Mouse (Mus musculus) natural killer cell, adult 2 months (primary cell): ENCODE data around the gene Arhgef38.

Source experiments
- DNase-seq, 2 experiments: peaks; one replicate each; pipeline ENCODE4 v3.0.0; 2022; ENCODE audit warnings: low spot score in 2 of 2

Arhgef38 gene

DNA sequence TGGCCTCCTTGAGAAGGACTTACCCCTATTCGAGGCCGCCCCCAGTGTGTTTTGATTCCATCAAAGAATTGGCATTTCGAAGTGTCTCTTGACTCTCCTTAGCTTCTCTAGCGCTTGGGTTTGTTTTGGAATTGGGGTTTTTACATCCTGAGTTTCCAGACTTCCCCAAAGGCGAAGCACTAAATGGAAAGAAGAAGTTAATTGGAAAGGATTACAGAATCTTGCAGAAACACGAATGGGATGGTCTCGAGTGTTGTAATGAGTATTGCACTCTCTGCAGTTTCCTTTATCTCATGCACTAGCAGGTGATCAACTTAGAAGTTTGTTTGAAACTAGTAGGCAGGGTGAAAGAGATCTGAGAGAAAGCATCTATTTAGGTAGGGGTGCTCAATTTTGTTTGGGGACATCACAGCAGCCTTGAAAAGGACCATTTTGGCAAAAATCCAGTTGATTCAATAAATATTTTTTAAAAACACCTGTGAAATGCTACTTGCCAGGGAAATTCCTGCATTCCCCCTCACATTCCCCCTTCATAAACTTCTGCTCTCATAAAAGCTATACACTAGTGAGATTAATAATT is 142.4 kb downstream of the Arhgef38 start:
- no peak for DNase-seq

DNA sequence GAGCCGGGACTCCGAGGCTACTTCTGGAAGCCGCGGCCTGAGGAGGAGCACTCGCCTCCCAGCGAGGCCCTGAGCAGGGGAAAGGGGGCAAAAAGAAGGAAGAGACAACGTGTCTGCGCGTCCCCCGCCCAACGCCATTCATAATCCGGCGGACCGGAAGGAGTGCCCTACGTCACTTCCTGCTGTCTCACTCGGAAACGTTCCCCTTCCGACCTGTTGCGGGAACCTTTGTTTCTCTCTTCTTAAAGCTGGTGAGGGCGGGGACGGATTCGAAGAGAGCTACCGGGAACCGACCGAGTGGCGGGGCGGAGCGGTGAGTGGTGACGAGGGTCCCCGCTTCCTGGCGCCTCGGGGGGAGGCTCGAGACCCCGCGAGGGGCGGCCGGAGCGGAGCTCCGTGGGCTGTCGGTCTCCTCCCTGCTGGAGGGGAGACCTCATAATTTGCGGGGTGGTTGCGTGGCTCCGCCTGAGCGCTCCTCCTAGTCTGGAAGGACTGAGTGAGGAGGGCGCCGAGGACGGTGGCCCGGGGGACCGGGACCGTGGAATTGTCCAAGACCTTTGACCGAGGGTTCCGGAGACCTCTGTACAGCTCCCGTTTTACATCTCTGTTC is 143.0 kb downstream of the Arhgef38 start, which contains the start of the genes Ints12 and Gstcd:
Ints12 (plus strand) TSS at position 177 of the 610 bp plus-strand sequence.
Gstcd (minus strand) TSS at position 370 of the 610 bp plus-strand sequence.
- peak; percentile 87 to 91 for DNase-seq

DNA sequence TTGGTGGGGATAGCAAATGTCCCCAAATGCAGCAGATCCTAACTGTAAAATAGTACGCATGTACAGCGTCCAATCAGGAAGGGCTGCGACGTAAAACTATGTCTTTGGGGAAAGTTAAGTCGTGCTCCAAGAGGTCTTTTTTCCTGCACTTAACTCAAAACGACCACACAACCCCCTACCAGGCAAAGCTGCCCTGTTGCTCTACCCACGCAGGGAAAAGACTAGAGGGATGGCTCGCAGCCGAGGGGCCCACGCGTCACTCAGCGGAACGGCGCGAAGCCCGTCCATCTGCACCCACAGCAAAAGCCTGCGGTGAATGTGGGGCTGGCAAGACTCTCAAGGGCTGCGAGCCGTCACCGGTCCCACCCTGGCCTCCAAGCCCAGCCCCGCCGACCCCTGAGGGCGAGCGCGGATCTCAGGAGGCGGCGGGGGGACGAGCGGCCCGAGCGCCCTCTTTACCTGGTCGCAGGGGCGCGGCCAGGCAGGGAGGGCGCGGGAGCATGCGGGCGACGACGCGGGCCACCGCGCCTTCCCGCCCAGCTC is 143.6 kb downstream of the Arhgef38 start:
- DNase-seq = no peak

DNA sequence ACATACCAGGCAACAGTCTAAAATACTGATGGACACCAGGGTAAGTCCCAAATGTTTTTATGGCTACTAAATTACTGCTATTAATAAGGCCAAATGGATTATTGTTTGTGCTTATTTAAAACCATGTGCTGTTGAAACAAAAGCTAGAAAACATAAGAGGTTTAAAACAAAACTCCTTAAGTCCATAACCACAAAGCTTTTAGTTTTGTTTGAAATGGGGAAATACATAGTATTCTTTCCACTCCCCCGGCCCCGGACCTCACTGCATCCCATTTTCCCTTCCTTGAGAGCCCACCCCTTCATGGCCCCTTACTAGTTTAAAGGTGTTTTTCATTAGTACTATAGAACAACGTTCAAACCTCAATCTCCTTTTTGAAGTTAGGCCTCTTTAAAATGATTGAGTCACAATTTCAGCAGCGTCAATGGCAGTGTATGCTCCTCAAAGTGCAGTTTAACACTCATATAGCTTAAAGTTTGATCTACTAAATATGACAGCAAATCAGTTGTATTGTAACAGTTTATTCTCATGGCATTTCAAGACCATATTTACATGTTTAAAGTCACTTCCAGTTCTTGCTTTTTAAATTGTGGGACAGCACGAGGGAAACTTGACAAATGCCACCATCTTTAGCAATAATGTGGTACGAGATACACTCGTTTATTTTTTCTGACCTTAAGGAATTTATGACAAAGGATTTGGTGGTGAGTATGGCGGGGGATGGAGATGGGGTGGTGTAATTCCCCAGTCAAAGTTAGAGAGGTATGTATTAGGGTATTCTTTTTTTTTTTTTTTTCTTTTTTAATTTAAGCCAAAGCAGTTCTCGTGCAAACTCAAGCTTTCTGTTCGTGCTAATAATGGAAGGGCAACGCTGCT is 144.3 kb downstream of the Arhgef38 start:
- DNase-seq = no peak

DNA sequence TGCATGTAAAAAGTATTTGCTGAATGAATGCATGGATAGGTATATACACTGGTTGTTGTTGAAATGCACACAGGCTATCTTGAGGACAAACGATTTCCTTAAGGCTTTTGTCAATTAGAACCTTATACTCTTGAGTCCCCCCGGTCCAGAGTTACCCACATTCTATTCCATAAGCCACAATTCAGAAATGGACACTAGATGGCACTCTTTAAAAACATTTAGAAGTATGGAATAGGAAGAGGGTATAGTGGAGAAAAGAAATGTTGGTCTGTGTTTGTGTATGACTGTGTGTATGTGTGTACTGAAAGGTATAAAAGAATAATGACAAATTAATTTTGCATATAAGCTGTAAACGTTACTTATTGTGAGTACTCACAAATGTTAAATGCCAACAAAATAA is 148.9 kb downstream of the Arhgef38 start:
- no peak for DNase-seq

DNA sequence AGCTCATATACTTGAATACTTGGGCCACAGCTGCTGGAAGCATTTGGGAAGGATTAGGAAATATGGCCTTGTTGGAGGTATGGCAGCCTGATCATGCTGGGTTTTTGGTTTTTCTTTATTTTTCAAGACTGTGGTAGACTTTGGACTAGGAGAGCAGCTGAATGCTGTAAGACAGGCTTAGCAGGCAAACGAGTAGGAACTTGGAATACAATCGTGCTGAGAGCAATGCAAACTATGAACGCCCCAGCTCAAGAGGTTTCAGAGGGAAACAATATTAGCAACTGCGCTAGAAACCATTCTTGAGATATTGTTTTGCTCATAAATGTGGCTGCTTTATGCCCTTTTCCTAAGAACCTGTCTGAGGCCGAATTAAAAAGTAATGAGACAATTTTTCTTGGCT is 152.0 kb downstream of the Arhgef38 start:
- DNase-seq = no peak

DNA sequence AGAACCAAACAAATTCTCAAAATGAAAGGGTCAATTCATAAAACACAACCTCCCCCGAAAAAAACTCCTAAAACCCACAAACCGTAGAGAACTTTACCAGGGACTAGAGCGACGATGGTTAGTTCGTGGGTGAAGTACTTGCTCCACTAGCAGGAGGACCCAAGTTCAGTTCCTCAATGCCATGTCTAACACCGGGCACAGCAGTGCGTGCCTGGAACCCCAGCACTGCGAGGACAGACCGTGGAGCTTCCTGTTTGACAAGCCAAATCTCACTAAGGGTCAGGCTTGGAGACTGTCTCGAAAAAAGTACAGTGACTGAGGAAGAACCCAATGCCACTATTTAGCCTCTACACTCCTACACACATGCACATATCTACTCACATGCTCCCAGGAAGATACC is 159.2 kb downstream of the Arhgef38 start:
- DNase-seq = no peak
